Mouse (Mus musculus) right cerebral cortex, postnatal 10 days (tissue): ENCODE data around the gene Dmc1.

Experiments used
- DNase-seq, 2 experiments: peaks; one replicate each; pipeline ENCODE4 v3.0.0; 2021; ENCODE audit warnings: low spot score in 2 of 2

Dmc1 gene

GRCm38 (mm10) chr15:79513940-79514339, 91.0 kb downstream of the Dmc1 start:
- no peak for DNase-seq

GRCm38 (mm10) chr15:79511553-79512320, 93.2 kb downstream of the Dmc1 start:
- DNase-seq, result peak; percentile 94 to 95
